Mouse (Mus musculus): ENCODE measurements around the gene Svs3b.
"Not testable (repeated sequence)": the region's sequence is repeated elsewhere in the genome, so short reads cannot be mapped to it uniquely, and the experiment has no call there.

The Svs3b gene

DNA sequence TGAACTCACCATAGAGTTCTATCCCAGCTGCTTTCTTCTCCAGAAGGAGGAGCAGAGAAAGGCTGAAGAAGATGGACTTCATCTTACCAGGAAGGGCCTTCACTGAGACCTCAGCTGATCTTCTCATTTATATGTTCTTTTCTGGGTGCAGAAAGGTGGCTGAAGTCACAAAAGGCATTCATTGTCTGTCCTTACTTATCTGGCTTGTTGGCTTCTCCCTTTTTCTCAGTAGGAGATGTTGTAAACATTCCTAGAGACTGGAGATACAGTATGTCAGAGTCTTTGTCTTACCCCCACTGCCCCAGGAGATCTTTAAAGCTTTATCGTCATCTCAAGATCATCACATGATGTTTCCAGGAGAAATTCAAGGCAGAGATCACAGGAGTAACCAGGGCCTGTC, at the start of gene Svs3b:
Svs3b (minus strand) TSS at position 101 of the 400 bp plus-strand sequence.
- not testable (repeated sequence) for DNase-seq (ENCODE audit: low spot score in 2 of 2)

DNA sequence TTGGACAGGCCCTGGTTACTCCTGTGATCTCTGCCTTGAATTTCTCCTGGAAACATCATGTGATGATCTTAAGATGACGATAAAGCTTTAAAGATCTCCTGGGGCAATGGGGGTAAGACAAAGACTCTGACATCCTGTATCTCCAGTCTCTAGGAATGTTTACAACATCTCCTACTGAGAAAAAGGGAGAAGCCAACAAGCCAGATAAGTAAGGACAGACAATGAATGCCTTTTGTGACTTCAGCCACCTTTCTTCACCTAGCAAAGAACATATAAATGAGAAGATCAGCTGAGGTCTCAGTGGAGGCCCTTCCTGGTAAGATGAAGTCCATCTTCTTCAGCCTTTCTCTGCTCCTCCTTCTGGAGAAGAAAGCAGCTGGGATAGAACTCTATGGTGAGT, 32.5 kb upstream of the Svs3b start, which contains the start of gene Svs3a:
Svs3a (plus strand) TSS at position 301 of the 400 bp plus-strand sequence.
- not testable (repeated sequence) for DNase-seq (ENCODE audit: low spot score in 2 of 2)

DNA sequence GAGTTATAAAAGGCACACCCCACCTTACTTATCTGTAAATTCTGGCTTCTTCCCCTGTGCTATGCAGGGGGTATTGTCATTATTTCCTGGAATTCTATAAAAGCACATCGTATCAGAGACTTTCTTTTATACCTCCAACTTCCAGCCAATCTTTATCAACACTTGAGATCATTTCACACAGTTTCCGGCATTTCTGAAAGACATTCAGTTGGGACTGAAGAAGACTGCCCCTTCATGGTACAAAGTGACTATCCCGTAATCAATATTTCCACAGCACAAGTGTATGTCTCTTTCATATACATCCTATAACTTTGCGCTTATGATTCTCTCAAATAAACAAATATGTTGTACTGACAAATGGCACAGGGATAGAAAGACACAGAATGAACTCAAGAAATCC, 21.9 kb upstream of the Svs3b start, which contains the start of gene Svs4:
Svs4 (minus strand) TSS at position 101 of the 400 bp plus-strand sequence.
- DNase-seq (ENCODE audit: low spot score in 2 of 2), result no peak

DNA sequence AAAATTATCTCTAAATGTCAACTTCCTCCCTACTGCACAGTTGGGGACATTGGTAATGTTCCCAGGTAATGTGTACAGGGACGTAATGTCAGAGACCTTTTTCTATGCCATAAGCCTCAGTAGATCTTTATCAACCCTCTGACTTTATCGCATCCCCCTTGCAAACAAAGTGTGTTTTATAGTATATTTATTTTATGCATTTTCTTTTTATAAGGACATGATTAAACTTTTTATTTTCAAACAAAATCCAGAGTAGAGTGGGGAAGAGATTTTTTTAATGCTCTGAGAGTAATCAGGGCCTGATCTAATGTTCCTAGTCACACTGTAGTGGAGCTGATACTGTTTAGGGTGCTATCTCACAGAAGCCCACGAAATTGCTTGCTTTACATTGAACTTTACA, 18.1 kb downstream of the Svs3b start, which contains the start of gene Svs2:
Svs2 (minus strand) TSS at position 101 of the 400 bp plus-strand sequence.
- DNase-seq (ENCODE audit: low spot score in 2 of 2), result no peak

DNA sequence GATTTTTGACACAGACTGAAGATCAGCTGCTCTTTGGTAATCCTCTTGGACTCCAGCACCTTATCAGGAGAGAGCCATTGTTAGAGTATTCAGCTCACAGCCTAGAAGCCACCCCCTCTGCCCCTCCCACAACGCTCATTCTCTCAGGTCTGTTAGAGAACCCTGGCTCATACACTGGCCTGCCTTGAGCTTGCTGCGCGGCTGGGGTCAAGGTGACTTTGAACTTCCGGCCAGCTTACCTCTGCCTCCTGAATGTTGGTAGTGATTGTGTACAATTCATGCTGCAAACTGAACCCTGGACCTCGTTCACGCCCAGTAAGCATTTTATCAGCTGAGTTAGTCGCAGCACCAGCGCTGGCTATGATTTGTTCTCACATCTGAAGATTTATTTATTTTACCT, 23.8 kb downstream of the Svs3b start:
- DNase-seq (ENCODE audit: low spot score in 2 of 2), result no peak

DNA sequence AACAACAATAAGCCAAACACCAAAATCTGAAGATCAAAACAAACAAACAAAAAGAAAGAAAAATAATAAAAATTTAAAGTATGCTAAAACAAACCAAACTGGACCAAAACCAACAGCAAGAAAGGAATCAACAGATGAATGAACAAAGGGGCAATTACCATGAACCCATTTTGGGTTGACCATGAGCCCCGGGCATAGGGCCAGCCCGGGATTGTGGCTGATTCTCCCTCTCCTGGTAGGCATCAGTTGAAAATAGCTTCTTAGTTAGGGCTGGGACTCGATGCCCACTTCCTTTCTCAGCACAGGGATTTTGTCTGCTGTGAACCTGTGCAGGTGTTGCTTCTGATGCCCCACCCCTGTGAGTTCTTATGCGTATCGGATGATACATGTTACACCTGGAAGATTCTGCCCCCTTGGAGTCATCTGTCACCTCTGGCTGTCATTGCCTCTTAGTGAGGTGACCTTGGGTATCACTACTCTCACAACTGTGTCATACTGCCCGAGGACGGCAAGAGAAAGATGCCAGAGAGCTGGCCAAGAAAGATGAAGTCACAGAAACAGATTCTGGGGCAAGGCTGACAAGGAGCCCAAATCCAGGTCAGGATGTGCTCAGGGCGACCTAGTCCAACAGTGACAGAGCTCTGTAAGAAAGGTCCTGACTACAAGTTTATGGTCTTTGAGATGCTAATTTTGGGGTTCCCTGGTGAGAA, 27.9 kb downstream of the Svs3b start:
- no peak for DNase-seq (ENCODE audit: low spot score in 2 of 2)

DNA sequence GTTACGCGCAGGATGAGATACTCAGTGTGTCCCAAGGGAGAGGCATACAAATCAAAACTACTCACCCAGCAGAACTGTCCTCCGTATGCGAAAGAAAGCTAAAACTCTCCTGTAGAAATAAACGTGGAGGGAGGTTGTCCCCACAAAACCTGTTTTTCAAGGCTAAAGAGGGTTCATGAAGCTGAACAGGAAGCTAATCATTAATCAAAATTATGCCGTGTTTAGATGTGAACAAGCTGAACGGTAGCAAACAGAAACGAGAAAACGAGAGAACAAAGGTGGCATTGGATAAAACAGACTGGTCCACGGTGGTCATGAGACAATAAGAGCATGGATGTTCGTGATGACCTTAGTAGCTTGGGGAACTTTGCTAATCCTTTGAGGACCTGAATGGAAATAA, 34.9 kb downstream of the Svs3b start, which contains the start of gene Wfdc15b:
Wfdc15b (minus strand) TSS at position 139 of the 400 bp plus-strand sequence.
- no peak for DNase-seq (ENCODE audit: low spot score in 2 of 2)

DNA sequence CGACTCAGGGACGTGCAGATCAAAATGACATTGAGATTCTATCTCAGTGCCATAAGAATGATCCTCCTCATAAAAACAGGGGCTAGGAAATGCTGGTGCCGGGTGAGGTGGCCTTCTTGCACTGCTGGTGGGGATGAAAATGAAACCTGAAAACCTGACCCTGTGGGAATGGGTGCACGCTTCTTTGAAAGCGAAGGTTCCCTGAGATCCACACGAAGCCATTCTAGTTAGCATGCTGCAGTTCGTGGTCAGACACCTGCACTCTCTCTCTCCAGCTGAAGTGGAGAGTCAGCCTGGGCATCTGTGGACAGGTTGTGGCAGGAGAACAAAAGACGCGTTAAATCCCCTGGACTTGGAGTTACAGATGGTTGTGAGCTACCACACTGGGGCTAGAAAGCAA, 37.1 kb downstream of the Svs3b start:
- DNase-seq (ENCODE audit: low spot score in 2 of 2), result no peak

DNA sequence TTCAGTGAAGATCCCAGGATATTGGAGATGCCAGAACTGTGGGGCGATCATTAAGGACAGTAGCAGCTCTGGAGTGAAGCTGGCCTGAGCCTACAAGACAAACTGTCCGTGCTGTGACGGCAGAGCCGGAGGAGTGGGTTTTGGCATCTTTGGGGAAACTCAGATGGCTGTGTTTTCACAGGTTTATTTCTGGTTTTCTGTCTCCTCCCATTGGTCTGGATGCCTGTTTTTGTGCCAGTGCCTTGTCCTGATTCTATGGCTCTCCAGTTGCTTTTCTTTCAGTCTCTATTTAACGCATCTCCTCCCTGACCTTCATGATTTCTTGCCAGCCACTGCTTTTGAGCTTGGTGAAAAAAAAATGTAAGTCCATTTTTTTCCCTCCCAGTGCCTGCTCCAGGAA, 43.7 kb downstream of the Svs3b start:
- DNase-seq (ENCODE audit: low spot score in 2 of 2), result peak in 1 of 2 experiments; percentile 15

DNA sequence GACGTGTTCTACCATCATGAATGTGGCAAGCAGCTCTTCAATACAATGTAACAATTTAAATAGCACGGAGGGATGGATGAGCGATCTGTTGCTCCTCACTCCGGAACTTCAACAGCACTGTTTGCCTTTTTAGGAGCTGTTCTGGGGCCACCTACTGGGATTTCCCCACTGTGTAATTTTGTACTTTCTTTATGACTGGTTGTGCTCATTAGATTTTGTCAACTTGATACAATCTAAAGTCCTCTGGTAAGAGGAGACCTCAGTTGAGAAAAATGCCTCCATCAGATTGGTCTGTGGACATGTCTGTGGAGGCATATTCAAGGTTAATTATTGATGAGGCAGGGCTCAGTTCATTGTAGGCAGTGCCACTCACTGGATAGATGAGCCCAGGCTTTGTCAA, 45.5 kb downstream of the Svs3b start:
- no peak for DNase-seq (ENCODE audit: low spot score in 2 of 2)

DNA sequence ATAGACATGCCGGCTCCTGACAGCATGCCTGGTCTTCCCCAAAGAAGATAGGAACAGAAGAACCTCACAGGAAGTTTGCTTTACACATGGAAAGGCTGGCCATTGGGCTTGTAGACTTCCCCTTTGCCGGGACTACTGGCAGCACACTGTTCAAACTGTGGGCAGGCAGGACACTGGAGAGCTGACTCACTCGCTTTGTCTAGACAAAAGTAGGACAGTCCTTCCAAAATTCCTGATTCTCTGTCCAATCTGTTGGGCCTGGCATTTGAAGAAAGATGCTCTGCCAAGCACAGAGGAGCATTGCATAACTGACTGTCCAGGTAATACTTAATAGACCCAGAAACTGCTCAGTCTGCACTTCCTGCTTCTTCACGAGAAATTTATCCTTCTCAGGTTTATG, 49.8 kb downstream of the Svs3b start:
- DNase-seq (ENCODE audit: low spot score in 2 of 2), result peak in 1 of 2 experiments; percentile 19

DNA sequence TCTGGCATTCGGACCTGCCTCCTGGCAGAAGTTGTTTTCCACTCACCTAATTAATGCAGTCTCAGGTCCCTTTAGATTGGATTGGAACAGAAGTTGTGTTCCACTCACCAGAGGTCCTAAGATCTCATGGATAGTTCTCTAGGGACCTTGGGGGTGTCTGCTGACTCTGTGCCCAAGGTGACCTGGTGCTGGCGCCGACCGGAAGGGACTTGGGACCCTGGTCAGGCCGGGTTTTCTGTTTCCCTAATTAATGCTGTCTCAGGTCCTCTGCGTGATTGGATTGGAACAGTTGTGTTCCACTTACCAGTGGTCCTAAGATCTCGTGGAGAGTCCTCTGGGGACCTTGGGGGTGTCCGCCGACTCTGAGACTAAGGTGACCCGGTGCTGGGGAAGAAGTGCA, 50.4 kb downstream of the Svs3b start:
- DNase-seq (ENCODE audit: low spot score in 2 of 2), result not testable (repeated sequence)
